Mouse (Mus musculus) natural killer cell, adult 2 months (primary cell): ENCODE measurements at regions not wholly inside any gene's neighbourhood (a gene's known extent, or its start where the extent isn't known, plus 50 kb on each side); places are given as distances from the start of the nearest gene placed in this dataset.

ENCODE experiments used
- DNase-seq, 2 experiments: peaks; one replicate each; pipeline ENCODE4 v3.0.0; 2022; ENCODE audit warnings: low spot score in 2 of 2

- DNase-seq, result no peak
Observed at GRCm38 (mm10) chr7:133469106-133469505, 132.9 kb downstream of the Tex36 start.

- DNase-seq, result no peak
Observed at GRCm38 (mm10) chr7:133468346-133468745, 133.6 kb downstream of the Tex36 start.

- DNase-seq, result no peak
Observed at GRCm38 (mm10) chr7:133467579-133467978, 134.4 kb downstream of the Tex36 start.

DNA sequence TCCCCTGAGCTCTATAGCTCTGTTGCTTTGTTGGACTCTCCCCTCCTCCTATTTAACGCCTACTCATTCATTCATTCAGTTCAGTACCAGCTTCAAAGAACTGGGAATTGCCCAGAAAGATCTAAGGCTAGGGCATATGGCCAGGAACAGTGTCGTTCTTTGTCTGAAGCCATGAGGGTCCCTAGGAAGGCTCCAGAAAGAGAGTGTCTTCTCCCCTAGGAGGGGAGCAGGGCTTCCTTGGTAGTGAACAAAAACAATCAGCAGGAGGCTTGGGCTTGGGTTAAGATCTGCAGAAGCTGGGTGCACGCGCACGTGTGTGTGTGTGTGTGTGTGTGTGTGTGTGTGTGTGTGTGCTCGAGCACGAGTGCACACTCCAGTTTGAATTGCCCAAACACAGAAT lies 142.7 kb downstream of the Tex36 start:
- DNase-seq, result no peak

- peak in 1 of 2 experiments; percentile 37 for DNase-seq
Observed at GRCm38 (mm10) chr7:133457436-133458324, 144.3 kb downstream of the Tex36 start.

DNA sequence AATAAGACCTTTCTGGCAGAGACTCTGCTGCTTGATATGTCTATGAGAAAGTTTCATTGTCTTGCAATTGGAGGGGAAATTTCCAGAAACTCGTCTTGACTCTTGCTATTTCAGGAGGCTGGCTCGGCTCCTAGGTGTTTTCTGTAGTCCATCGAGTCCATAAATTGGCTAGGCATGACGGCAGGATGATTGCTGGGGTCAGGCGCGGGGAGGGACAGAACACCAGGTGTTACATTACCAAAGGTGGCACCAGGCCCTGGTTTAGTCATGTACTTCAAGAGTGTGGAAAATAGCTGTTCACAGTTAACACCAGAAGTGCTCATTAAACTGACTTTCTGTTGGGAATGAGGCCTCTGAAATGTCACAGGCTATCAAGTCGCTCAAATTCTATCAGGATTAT lies 151.7 kb downstream of the Tex36 start:
- DNase-seq, result no peak

DNA sequence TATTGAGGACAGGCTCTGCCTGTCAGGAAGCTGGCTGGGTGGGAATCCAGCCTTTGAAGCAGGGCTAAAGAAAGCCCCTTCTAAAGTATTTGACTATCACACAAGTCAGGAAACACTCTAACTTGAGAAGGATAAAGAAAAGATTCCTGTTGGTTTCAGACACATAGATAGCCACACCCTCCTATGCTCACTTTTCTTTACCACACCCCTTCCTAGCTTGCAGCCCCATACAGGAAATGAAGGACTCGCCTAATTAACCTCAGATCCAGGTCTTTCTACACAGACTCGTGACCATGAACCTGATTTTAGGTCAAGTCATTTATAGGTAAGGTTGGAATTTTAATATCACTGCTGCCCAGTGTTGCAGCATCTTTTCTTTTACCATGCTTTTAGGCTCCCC lies 154.9 kb downstream of the Tex36 start:
- DNase-seq, result no peak

DNA sequence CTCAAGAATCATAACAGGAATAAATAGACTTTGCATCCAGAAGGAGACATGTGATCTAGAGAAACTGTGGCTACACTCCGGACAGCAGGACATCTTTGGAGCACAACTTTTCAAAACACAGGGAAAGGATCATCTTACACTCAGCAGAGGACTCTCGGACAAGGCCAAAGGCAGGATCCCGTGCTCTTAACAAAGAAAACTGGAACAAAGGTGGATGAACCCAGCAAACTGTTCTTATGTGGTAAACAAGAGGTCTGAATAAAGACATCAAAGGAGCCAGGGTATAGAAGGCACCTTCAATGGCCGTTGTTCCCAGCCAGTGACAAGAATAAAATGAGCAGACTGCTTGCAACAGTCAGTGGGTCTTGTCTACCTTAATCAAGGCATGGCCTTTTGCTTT lies 160.3 kb downstream of the Tex36 start:
- no peak for DNase-seq

- no peak for DNase-seq
Observed at GRCm38 (mm10) chr7:133441169-133441568, 160.8 kb downstream of the Tex36 start.

DNA sequence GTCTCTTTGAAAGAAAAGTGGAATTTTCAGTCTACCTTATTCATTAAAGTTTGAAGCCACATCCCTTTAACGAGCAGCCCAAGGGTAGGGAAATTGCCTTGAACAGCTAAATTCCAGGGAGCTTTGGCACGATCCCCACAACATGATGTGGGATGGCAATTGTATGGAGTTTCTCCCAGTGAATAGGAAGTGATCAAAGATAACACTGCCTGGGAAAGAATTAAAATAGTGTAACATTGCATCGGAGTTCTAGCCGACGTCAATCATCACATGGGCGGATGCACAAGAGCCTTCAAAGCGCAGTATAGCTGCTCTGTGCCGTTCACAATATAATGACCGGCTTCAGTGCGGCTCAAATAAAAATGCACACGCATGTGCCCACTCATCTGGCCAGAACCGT lies 161.2 kb downstream of the Tex36 start:
- DNase-seq, result no peak

DNA sequence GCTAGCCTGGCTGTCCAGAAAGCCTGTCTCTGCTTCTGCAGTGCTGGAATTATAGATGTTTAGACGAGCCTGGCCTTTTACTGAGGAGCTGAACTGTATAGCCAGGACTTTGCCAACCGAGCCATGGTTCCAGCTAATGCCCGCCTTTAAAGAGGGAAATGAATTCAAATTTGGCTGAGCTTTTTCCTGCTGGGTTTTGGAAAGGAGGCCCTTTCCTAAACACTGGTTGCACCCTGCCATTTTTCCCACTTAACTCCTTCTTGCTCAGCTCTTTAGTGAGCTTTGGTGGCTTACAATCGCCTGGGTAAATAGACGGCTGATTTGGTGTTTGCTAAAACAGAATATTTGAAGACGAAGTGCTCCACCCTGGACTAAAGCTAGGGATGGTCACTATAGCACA lies 161.9 kb downstream of the Tex36 start:
- no peak for DNase-seq

GRCm38 (mm10) chr7:133438631-133439030 lies 163.3 kb downstream of the Tex36 start:
- no peak for DNase-seq

DNA sequence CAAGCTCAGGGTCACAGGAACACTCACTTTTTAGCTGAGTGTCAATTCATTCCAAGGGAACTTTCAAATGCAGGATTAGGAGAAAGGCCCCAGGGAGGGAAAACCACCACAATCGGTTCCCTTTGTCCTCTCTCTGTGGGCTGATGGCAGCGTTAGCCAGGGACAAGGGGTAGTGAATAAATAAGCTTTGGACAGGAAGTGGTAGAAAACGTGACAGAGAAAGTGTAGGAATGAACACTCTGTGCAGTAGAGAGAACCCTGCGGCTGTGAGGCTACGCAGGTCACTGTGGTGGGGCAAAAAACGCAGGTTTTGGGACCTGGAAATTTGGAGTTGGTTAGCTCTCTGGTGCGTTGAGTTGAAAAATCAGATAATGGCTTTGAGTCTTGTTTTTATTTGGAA lies 164.1 kb downstream of the Tex36 start:
- DNase-seq, result no peak

DNA sequence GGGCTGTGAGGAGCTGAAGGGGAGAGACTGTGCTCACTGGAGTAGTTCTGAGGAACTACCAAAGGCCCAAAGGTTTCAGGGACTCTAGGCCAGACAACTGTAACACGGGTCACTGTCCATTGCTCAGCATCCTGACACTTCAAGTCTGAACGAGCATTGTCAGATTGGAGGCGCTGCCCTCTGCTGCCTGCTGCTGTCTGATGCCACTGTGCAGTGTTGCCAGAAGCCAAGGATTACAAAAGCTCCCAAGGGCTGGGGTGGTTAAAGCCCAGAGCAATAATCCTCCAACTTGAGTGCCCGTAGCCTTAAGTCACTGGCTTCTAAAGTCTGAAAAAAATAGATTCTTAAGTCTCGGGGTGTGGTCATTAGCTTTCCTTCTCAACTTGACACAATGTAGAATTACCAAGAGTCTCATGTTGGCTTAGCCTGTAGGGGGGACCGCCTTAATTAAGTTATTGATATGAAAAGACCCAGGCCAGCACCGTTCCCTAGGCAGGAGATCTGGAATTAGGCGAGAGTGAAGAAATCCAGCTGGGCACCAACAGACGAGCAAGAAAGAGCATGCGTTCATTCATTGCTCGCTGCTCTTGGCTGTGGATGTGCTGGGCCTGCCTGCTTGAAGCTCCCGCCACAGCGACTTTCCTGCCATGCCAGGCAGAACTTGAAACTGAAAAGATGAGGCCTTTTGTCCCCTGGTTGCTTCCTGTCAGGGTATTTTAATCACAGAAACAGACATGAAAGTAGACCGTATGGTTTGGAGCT lies 166.2 kb downstream of the Tex36 start:
- no peak for DNase-seq

DNA sequence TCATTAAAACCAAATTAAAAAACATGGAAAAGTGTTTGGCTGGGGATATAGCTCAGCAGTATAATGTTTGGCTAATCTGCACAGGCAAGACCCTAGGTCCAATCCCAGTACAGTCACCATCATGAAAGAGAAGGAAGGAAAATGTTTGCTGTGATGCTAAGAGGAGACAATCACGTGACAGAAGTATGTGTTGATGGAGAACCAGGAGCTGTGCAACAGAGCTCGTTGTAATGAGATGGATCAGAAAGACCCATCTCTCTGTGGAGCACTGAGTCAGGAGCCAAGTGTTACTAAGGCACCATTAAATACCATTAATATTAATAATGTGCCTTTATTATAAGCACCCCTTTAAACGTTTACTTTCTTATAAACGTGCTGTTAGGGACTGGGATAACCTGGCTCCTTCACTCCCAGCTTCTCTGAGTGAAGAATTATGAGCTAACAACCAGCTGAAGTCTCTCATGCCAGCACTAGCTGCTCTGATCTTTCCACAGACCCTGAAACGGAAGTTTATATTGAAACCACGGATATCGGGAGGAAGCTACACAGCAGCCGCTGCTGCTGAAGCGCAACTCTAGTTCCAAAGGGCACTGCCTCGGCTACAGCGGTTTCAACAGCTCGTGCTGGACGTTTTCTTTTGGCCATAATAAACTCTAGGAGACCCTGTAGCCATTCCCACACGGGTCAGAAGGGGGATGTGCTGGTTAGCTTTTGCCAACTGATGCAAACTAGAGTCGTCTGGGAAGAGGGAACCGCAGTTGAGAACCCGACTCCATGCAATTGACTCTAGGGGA lies 167.7 kb downstream of the Tex36 start:
- DNase-seq, result no peak

DNA sequence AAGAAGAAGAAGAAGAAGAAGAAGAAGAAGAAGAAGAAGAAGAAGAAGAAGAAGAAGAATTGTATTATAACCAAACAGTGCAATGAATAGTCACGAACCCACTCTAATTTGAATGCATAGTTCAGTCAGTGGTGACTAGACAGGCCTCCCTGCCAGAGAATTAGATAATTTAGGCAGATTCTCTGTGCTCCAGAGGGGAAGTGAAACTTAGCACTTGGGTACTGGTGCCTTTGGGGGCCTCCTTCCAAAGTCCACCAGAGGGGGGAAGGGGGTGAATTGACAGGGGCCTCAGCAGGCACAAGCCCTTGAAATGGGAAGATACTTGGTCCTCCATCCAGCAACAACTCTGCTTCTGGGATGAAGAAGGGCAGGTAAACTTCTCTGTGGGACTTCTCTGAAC lies 169.6 kb downstream of the Tex36 start:
- DNase-seq, result no peak

GRCm38 (mm10) chr7:133402072-133402471 lies 199.9 kb downstream of the Tex36 start:
- DNase-seq, result no peak

DNA sequence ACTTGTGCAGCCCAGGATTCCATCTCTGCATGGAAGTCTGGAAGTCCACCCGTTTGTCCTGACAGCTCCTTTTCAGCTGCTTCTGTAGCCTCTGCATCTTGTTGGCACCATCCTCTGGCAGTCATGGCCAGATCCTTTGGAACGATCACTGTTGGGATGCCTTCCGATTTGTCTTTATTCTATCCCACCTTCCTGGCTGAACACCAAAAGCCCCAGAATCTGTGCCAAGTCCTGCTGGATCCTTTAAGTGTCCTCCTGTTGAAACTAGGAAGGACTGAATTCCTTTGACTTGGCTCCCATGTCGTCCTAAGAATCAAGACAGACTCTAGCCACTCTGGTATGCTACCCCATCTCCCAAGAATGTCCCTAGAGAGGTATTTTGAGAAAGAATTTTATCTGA lies 201.3 kb downstream of the Tex36 start:
- no peak for DNase-seq

DNA sequence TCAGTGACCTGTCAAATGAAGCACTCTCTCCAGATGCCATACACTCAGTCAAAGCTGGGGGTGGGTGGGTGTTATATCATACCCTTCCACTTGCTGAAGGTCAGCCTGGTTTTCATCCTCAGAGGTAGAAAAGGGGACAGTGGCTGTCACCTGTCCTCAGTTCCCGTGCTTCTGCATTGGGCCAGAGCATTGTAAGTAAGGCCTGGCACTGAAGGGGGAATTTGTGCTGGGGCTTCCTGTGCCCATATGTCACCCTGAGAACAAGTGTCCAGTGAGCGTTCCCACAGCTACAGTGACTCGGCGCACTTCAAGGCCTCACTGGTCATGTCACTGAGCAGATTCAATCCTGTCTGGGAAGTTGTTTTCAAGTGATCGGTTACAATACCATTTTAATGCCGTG lies 213.2 kb downstream of the Tex36 start:
- DNase-seq, result no peak

- no peak for DNase-seq
Observed at GRCm38 (mm10) chr7:133382032-133382712, 219.8 kb downstream of the Tex36 start.

DNA sequence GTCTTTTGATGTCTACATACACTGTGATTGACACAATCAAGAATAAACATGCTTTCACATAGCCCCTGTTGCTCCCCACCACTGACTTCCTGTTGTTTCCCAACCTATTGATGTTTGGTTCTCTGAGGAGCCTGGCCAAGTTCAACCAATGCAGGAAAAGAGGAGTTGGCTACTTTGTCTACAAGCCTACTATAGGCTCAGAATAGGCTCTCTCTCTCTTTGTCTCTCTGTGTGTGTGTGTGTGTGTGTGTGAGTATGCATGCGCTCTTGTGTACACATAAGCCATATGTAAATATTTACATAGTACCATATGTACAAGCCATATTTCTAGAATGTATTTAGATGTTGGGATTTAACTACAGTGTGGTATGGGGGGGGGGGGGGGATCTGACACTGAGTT lies 222.6 kb downstream of the Tex36 start:
- DNase-seq, result no peak

DNA sequence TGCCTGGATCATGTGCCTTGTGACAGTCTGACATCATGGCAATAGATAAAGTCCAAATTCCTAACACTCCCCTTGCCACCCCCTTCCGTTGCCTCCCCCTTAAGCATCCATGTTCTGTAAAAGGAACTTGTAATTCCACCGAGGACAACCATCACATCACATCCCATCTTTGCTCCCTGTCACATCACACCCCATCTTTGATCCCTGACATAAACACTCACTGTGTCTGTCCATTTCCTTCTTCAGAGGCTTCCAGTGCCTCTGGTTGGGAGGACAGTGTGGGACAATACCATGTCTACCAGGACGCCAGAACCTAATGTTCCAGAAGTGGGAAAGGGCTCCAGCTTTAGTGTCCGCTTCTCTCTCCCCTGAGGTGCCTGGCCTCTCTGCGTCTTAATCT lies 223.6 kb downstream of the Tex36 start:
- DNase-seq, result no peak
